Mouse (Mus musculus) cortical plate, adult 2 months (tissue): Measurements from ENCODE around the gene Rgs4. TPM values are rescaled to one million over a fixed set of nuclear protein-coding genes. Genes with fewer than 3 reads are reported as not detected.

Experiments used
- H3K27ac ChIP-seq: fragments of 200-500 bp; 2 replicates; pipeline ENCODE4 v1.5.1; 2012; ENCODE audit warnings: low read length, control low read depth, inconsistent platforms; ENCODE audit not compliant: insufficient read depth
- H3K4me1 ChIP-seq: fragments of 200-500 bp; 2 replicates; pipeline ENCODE4 v1.6.1; 2011; ENCODE audit warnings: low read length; ENCODE audit not compliant: control insufficient read depth, insufficient read depth
- H3K4me3 ChIP-seq: fragments of 200-500 bp; 2 replicates; pipeline ENCODE4 v1.5.1; 2011; ENCODE audit warnings: mild to moderate bottlenecking, low read length, control low read depth; ENCODE audit not compliant: insufficient read depth
- CTCF ChIP-seq: fragments of 200-500 bp; IDR thresholded peaks from 2 replicates; pipeline ENCODE4 v1.5.1; 2011; ENCODE audit warnings: mild to moderate bottlenecking, control low read depth, low read length; ENCODE audit not compliant: insufficient read depth; ENCODE audit errors: extremely low read depth
- POLR2A ChIP-seq: fragments of 200-500 bp; IDR thresholded peaks from 2 replicates; pipeline ENCODE4 v1.6.1; 2011; ENCODE audit warnings: mild to moderate bottlenecking, low read length, control low read depth; ENCODE audit not compliant: insufficient read depth; ENCODE audit errors: extremely low read depth
- polyA plus RNA-seq: library from polyadenylated mRNA; depleted of rRNA; stranded (reverse); fragments of >200 nt; gene quantifications from 2 replicates; pipeline ENCODE4 v1.2.3, GENCODE M21; 2012; rRNA removed

The Rgs4 gene
- 380 and 423 TPM in 2 replicates for polyA plus RNA-seq

DNA sequence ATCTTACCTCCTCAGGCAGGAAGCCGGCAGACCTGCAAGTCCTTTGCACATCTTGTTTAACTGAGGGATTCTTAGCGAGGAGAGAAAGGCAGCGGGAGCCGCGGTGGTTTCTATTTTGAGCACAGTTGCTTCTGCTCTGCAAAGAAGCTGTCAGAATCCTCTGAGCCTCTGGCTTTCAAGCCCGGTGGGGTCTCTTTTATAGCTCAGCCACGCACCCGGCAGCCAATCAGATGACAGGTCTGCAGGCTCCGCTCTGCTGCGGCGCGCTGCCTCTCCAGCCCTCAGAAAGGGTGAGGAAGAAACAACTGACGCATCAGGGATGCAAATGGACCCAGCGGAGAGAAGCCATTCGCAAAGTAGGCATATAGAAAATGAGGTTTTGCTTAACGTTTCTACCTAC is at the start of gene Rgs4:
Gene Rgs4, minus strand, starts transcription at position 170 of the 400 bp plus-strand sequence.
- peaks cover 5% of the 10 kb centered on the region for H3K4me1 ChIP-seq
- peak within 1 kb of the TSS; percentile 96 for H3K27ac ChIP-seq
- H3K4me3 ChIP-seq, result peak within 1 kb of the TSS; percentile 85
- TF ChIP-seq CTCF (no peak), POLR2A (peak; percentile 99)

DNA sequence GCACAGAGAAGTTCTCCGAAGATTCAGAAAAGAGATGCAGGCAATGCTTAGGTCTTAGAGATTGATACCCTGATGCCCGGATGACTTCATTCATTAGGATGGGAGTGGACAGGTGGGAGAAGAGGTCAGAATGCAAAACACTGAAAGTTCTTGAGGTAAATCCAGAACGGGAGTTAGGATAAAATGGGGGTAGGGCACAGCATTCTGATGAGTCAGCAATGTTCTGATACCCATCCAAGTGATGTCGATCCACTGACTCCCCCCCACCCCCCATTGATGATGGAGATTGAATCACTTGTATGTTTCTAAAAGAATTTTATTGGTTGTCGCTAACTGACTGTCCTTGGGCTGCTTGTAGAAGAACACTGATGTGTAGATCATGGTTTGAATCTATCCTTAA is 45.0 kb upstream of the Rgs4 start:
- Histone ChIP-seq H3K4me3 (no peak overlapping the region), H3K4me1 (no peaks in the 10 kb centered on the region), H3K27ac (no peak overlapping the region)
- no peak for TF ChIP-seq POLR2A

DNA sequence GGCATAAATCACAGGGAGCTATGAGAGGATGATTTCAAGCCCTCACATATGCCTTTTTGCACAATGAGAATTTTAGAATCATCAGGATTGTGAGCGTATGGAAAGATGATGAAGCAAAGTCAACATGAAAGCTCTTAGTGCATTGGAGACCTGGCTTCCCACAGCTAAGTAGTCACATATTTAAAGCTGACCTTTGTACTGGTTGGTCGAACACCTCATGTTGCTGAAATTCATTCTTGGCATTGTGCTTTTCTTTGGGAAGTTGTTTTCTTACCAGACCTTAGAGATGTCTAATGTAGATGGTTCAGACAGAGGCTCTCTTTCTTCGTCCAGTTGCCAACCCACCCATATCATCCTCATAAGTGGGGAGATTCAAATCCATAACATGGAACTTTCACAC is 38.5 kb upstream of the Rgs4 start:
- TF ChIP-seq CTCF (no peak), POLR2A (no peak)
- no peak overlapping the region for H3K27ac ChIP-seq
- H3K4me3 ChIP-seq, result no peak overlapping the region
- H3K4me1 ChIP-seq, result no peaks in the 10 kb centered on the region

DNA sequence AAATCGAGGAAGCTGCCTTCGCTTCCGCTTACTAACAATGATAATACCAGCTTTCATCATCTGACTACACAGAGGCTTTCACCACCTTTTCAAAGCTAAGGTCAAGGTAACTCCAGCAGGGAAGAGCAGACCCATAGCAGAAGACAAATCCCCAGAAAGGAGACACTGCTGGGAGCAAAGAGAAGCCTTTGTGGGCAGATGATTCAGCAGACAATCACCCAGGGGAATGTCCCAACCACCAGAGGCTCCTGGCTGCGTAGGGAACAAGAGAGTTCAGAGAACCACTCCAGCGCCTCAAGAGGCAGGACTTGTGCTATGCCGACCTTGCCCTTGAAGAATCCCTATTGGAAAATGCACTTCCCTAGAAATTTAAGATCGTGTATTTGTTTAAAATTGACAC is 29.1 kb upstream of the Rgs4 start:
- Histone ChIP-seq H3K4me3 (no peak overlapping the region), H3K27ac (no peak overlapping the region)
- no peak for TF ChIP-seq CTCF
- TF ChIP-seq POLR2A, result no peak

DNA sequence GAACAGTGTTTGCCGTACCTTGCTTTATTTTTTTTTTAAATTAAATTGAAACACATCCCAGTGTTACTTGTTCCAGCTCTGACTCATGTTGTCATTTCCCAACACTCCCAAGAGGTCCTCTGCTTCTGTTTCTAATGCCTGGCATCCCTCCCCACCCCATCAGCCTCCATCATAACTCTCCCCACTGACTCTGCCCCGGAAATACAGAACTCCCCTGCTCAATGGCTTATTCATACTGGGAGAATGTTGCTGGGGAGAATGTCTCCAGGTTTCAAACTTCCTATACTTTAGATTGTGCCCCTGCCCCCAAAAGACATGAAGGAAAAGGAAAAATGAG is 17.1 kb upstream of the Rgs4 start:
- TF ChIP-seq CTCF (no peak), POLR2A (no peak)
- Histone ChIP-seq H3K4me3 (no peak overlapping the region), H3K27ac (no peak overlapping the region), H3K4me1 (peaks cover 4% of the 10 kb centered on the region)

More for the DNA sequence above, 29.1 kb upstream of the Rgs4 start:
- H3K4me1 ChIP-seq, result no peaks in the 10 kb centered on the region

DNA sequence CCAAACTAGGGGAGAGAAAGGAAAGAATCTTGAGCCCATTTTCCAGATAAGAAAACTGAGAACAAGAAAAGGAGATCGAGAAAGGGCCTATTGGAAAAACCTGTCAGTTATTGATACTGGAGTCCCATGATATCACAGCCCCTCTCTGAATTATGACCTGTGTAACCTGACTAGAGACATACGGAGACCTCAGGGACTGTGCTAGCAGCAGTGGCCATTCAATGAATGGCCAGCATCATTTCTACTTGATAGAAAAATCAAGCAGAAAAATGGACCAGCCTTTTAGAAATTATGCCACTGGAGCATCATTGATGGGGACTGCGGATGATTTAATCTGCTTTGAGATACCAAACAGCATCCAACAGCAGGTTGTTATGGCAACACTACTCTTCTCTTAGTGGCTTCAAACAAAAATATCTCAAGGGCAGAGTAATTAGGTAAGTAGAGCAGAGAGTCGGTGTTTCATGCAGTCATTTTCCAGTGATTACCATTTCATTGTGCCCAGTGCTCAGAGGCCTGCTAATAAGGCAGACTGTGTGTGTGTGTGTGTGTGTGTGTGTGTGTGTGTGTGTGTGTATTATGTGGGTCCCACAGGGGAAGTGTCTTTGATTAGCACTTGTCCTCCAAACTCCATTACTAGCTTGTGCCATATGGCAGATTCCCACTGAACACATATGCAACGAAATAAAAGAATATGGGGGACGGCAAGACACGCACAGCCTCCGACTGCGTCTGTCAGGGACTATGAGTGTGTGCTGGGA is 16.6 kb upstream of the Rgs4 start:
- H3K4me1 ChIP-seq, result peaks cover 4% of the 10 kb centered on the region
- no peak overlapping the region for H3K4me3 ChIP-seq
- TF ChIP-seq CTCF (no peak), POLR2A (no peak)
- no peak overlapping the region; the same call in 1 of the 2 replicates for H3K27ac ChIP-seq

DNA sequence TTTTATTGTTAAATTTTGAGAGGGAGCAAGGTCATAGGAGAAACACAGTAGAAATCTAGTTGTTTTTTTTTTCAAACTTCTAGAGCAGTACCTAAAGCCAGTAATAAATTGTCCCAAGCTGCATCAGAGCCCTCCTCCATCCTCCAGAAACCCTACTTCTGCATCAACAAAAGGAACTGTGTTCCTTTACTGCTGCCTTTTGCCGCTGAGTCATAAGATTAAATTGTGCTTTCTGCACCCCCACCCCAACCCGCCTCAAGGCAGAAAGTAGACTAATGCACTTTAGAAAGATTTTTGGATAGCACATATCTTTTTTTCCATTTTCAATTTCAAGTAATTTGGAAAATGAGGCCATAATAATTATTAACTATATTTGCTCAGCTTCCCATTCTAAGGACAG is 15.1 kb upstream of the Rgs4 start:
- TF ChIP-seq CTCF (no peak), POLR2A (no peak)
- Histone ChIP-seq H3K4me1 (peaks cover 4% of the 10 kb centered on the region), H3K27ac (no peak overlapping the region), H3K4me3 (no peak overlapping the region)

DNA sequence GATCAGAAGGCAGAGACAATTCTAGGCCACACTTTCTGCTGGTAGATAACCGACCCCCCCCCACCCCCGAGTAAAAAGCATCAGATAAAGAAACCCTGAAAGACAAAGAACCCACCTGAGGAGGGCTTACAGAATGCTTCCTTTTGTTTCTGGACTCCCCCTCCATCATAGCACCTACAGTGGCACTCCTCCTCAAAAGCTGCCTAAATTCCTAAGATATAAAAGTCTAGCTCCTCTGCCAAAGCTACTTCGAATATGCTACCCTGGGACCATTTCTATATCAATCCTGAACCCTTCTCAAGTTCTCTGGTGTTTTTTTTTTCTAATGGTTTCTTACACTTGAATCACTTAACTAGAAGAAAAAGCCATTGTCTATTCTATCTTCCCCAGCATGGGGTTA is 9.1 kb upstream of the Rgs4 start:
- TF ChIP-seq CTCF, result no peak
- TF ChIP-seq POLR2A, result no peak
- Histone ChIP-seq H3K4me1 (peaks cover 2% of the 10 kb centered on the region; the same call in 1 of the 2 replicates), H3K27ac (peak overlapping the region; percentile 37; the same call in 1 of the 2 replicates), H3K4me3 (no peak overlapping the region)

DNA sequence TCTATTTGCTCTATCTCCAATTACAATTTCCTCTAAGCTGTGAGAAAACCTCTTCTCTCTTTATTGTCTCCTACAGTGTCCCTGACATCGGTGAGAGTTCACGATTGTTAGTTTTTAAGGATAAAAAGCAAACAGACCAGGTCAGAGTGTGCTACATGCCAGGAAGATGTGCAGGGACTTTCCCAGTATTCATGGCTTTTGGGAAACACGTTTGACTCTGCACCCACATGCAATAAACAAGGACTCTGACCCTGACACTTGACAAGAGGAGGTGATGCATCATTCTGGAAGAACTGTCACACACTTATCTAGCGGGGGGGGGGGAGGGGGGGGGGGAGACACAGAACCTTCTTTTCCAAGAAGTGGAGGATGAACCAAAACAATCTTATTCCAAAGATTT is 5.0 kb upstream of the Rgs4 start:
- H3K4me3 ChIP-seq, result no peak overlapping the region
- H3K27ac ChIP-seq, result no peak overlapping the region
- peaks cover 2% of the 10 kb centered on the region; the same call in 1 of the 2 replicates for H3K4me1 ChIP-seq
- TF ChIP-seq POLR2A (no peak), CTCF (no peak)

DNA sequence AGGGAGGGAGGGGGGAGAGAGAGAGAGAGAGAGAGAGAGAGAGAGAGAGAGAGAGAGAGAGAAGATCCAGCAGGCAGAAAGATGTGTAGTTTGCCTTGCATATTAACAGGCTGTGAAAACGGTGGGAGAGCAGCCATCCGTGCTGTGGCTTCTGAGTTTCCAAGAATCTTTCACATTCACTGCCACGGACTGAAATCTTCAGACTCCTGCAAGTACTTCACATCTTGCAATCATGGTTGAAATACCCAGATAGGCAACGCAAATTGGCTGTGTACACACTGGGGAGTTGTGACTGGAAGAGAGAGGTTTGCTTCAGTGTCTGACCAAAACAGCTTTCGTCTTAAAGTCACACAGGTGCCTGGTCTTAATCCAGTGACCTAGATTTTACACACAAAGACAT is 997 bp upstream of the Rgs4 start:
- H3K27ac ChIP-seq, result peak overlapping the region; percentile 6; the same call in 1 of the 2 replicates
- TF ChIP-seq POLR2A (no peak), CTCF (no peak)
- H3K4me3 ChIP-seq, result peak overlapping the region; percentile 85
- peaks cover 2% of the 10 kb centered on the region; the same call in 1 of the 2 replicates for H3K4me1 ChIP-seq
